Mouse (Mus musculus) kidney, embryonic 14.5 days (tissue): Measurements from ENCODE around the gene Wdr31. TPM values are rescaled to one million over a fixed set of nuclear protein-coding genes. Genes with fewer than 3 reads are reported as not detected.

ENCODE experiments used
- ATAC-seq: fragments of 200-750 bp; cut with Nextera tagmentation; 2 replicates; pipeline ENCODE4 v1.8.0; 2017; ENCODE audit warnings: moderate number of reproducible peaks, mild to moderate bottlenecking, moderate TSS enrichment, moderate library complexity; ENCODE audit not compliant: low FRiP score, low TSS enrichment
- H3K27ac ChIP-seq: fragments of 300-500 bp; sonication (generic); 2 replicates; pipeline ENCODE4 v1.5.1; 2014; ENCODE audit warnings: low read depth, mild to moderate bottlenecking, low read length, moderate library complexity, mixed read lengths
- H3K27me3 ChIP-seq: fragments of 300-500 bp; sonication (generic); 2 replicates; pipeline ENCODE4 v1.6.1; 2014; ENCODE audit warnings: mild to moderate bottlenecking, low read length; ENCODE audit not compliant: control insufficient read depth, insufficient read depth
- H3K36me3 ChIP-seq: fragments of 300-500 bp; sonication (generic); 2 replicates; pipeline ENCODE4 v1.6.1; 2014; ENCODE audit warnings: low read length, mixed read lengths; ENCODE audit not compliant: control insufficient read depth, insufficient read depth
- H3K4me1 ChIP-seq: fragments of 300-500 bp; sonication (generic); 2 replicates; pipeline ENCODE4 v1.6.1; 2014; ENCODE audit warnings: low read length, mixed read lengths; ENCODE audit not compliant: control insufficient read depth, insufficient read depth
- H3K4me2 ChIP-seq: fragments of 300-500 bp; sonication (generic); replicated peaks from 2 replicates; pipeline ENCODE4 v1.6.1; 2014; ENCODE audit warnings: low read depth, mild to moderate bottlenecking, low read length
- H3K4me3 ChIP-seq: fragments of 300-500 bp; sonication (generic); 2 replicates; pipeline ENCODE4 v1.5.1; 2014; ENCODE audit warnings: mild to moderate bottlenecking, low read length
- H3K9ac ChIP-seq: fragments of 300-500 bp; sonication (generic); 2 replicates; pipeline ENCODE4 v1.6.1; 2014; ENCODE audit warnings: low read depth, mild to moderate bottlenecking, low read length, moderate library complexity
- H3K9me3 ChIP-seq: fragments of 300-500 bp; sonication (generic); 2 replicates; pipeline ENCODE4 v1.6.1; 2016; ENCODE audit warnings: low read length; ENCODE audit not compliant: control insufficient read depth
- WGBS: fragments of 180-500 bp; shearing (Covaris S2); extraction: QIAGEN DNeasy Blood & Tissue Kit; methylation state at CpG from one replicate; pipeline ENCODE4 v1.1.7; 2014; 5-methylcytosine and 5-hydroxymethylcytosine counted together
- polyA plus RNA-seq: library from polyadenylated mRNA; unstranded; fragments of >200 nt; fragmentation: Nextera tagmentation; extraction: Ambion mirVana; gene quantifications from 2 replicates; pipeline ENCODE4 v1.2.1, GENCODE M21; 2014

Wdr31 gene
- polyA plus RNA-seq, 1 experiment from 2014 or later: 12.6 TPM

GRCm38 (mm10) chr4:62501964-62502732, 31.5 kb upstream of the Wdr31 start:
- 2% methylated on average over 38 of the region's 38 CpGs for WGBS
- Histone ChIP-seq H3K9ac (peak overlapping the region; percentile 76), H3K4me3 (peak overlapping the region; percentile 85), H3K9me3 (no peaks in the 10 kb centered on the region), H3K4me1 (peaks cover 3% of the 10 kb centered on the region; the same call in 1 of the 2 replicates), H3K27ac (peak overlapping the region; percentile 56), H3K36me3 (peaks cover 7% of the 10 kb centered on the region; the same call in 1 of the 2 replicates), H3K27me3 (no peaks in the 10 kb centered on the region), H3K4me2 (peak overlapping the region; percentile 72)
- peak; percentile 96 for ATAC-seq

GRCm38 (mm10) chr4:62501534-62501933, 30.8 kb upstream of the Wdr31 start:
- peak overlapping the region; percentile 85 for H3K4me3 ChIP-seq
- H3K27me3 ChIP-seq: no peaks in the 10 kb centered on the region
- peak overlapping the region; percentile 76 for H3K9ac ChIP-seq
- peaks cover 7% of the 10 kb centered on the region; the same call in 1 of the 2 replicates for H3K36me3 ChIP-seq
- peak overlapping the region; percentile 72 for H3K4me2 ChIP-seq
- peak; percentile 29 for ATAC-seq
- peak overlapping the region; percentile 56; the same call in 1 of the 2 replicates for H3K27ac ChIP-seq
- peaks cover 3% of the 10 kb centered on the region; the same call in 1 of the 2 replicates for H3K4me1 ChIP-seq
- WGBS: 4% methylated on average over 7 of the region's 7 CpGs
- no peaks in the 10 kb centered on the region for H3K9me3 ChIP-seq

- peaks cover 3% of the 10 kb centered on the region; the same call in 1 of the 2 replicates for H3K4me1 ChIP-seq
- no peak for ATAC-seq
- H3K4me2 ChIP-seq: peak overlapping the region; percentile 72; the same call in 1 of the 2 replicates
- no peak overlapping the region; the same call in 1 of the 2 replicates for H3K4me3 ChIP-seq
- H3K9me3 ChIP-seq: no peaks in the 10 kb centered on the region
- H3K36me3 ChIP-seq: peaks cover 7% of the 10 kb centered on the region; the same call in 1 of the 2 replicates
- H3K27ac ChIP-seq: no peak overlapping the region
- H3K9ac ChIP-seq: no peak overlapping the region
- no peaks in the 10 kb centered on the region for H3K27me3 ChIP-seq
- WGBS: 74% methylated on average over 4 of the region's 4 CpGs
Observed at GRCm38 (mm10) chr4:62500799-62501198, 30.1 kb upstream of the Wdr31 start.

- H3K36me3 ChIP-seq: peaks cover 7% of the 10 kb centered on the region; the same call in 1 of the 2 replicates
- no peak overlapping the region for H3K9ac ChIP-seq
- H3K4me2 ChIP-seq: no peak overlapping the region
- H3K9me3 ChIP-seq: no peaks in the 10 kb centered on the region
- no peaks in the 10 kb centered on the region for H3K27me3 ChIP-seq
- WGBS: 78% methylated on average over 8 of the region's 8 CpGs
- no peak overlapping the region for H3K4me3 ChIP-seq
- H3K4me1 ChIP-seq: peaks cover 3% of the 10 kb centered on the region; the same call in 1 of the 2 replicates
- no peak for ATAC-seq
- no peak overlapping the region for H3K27ac ChIP-seq
Observed at GRCm38 (mm10) chr4:62496815-62497214, 26.1 kb upstream of the Wdr31 start.

- no peaks in the 10 kb centered on the region for H3K27me3 ChIP-seq
- ATAC-seq: no peak
- H3K9ac ChIP-seq: no peak overlapping the region
- H3K27ac ChIP-seq: no peak overlapping the region
- no peaks in the 10 kb centered on the region for H3K9me3 ChIP-seq
- no peak overlapping the region for H3K4me3 ChIP-seq
- peaks cover 7% of the 10 kb centered on the region; the same call in 1 of the 2 replicates for H3K36me3 ChIP-seq
- no peak overlapping the region for H3K4me2 ChIP-seq
- WGBS: 81% methylated on average over 8 of the region's 8 CpGs
- no peaks in the 10 kb centered on the region; the same call in 1 of the 2 replicates for H3K4me1 ChIP-seq
Observed at GRCm38 (mm10) chr4:62495946-62496345, 25.2 kb upstream of the Wdr31 start.

- no peak overlapping the region for H3K4me3 ChIP-seq
- H3K4me2 ChIP-seq: no peak overlapping the region
- no peaks in the 10 kb centered on the region for H3K9me3 ChIP-seq
- H3K27ac ChIP-seq: no peak overlapping the region
- WGBS: 65% methylated on average over 9 of the region's 9 CpGs
- no peaks in the 10 kb centered on the region for H3K27me3 ChIP-seq
- H3K4me1 ChIP-seq: no peaks in the 10 kb centered on the region
- peaks cover 4% of the 10 kb centered on the region; the same call in 1 of the 2 replicates for H3K36me3 ChIP-seq
- peak; percentile 38; the same call in 1 of the 2 replicates for ATAC-seq
- H3K9ac ChIP-seq: no peak overlapping the region
Observed at GRCm38 (mm10) chr4:62494230-62494629, 23.5 kb upstream of the Wdr31 start.

GRCm38 (mm10) chr4:62492682-62493081, 22.0 kb upstream of the Wdr31 start:
- Histone ChIP-seq H3K4me2 (no peak overlapping the region), H3K36me3 (no peaks in the 10 kb centered on the region), H3K27me3 (no peaks in the 10 kb centered on the region), H3K9me3 (no peaks in the 10 kb centered on the region), H3K9ac (no peak overlapping the region), H3K4me3 (no peak overlapping the region), H3K4me1 (no peaks in the 10 kb centered on the region), H3K27ac (no peak overlapping the region)
- 91% methylated on average over 2 of the region's 2 CpGs for WGBS
- no peak for ATAC-seq

- no peaks in the 10 kb centered on the region for H3K27me3 ChIP-seq
- no peak for ATAC-seq
- no peaks in the 10 kb centered on the region for H3K9me3 ChIP-seq
- H3K27ac ChIP-seq: no peak overlapping the region
- WGBS: 75% methylated on average over 2 of the region's 2 CpGs
- H3K4me3 ChIP-seq: no peak overlapping the region
- H3K4me1 ChIP-seq: no peaks in the 10 kb centered on the region
- no peaks in the 10 kb centered on the region for H3K36me3 ChIP-seq
- H3K4me2 ChIP-seq: no peak overlapping the region
- H3K9ac ChIP-seq: no peak overlapping the region
Observed at GRCm38 (mm10) chr4:62487914-62488313, 17.2 kb upstream of the Wdr31 start.

- H3K9ac ChIP-seq: no peak overlapping the region
- 93% methylated on average over 5 of the region's 5 CpGs for WGBS
Observed at GRCm38 (mm10) chr4:62487172-62487571, 16.5 kb upstream of the Wdr31 start.

More at GRCm38 (mm10) chr4:62487172-62487571, 16.5 kb upstream of the Wdr31 start:
- H3K27me3 ChIP-seq: no peaks in the 10 kb centered on the region
- no peak for ATAC-seq
- H3K27ac ChIP-seq: no peak overlapping the region
- no peaks in the 10 kb centered on the region for H3K9me3 ChIP-seq
- H3K4me3 ChIP-seq: no peak overlapping the region
- H3K36me3 ChIP-seq: no peaks in the 10 kb centered on the region
- no peaks in the 10 kb centered on the region for H3K4me1 ChIP-seq
- no peak overlapping the region for H3K4me2 ChIP-seq
